14 mouse cellular contexts compared by ENCODE assay signal in genomic region chr1:182496685-182497084, GRCm38 (mm10). TPM values are rescaled to one million over a fixed set of nuclear protein-coding genes. Genes with fewer than 3 reads are reported as not detected.
DNase-seq lines count a peak whose midpoint lies in the region; ATAC-seq lines count a peak whose summit lies in the region.
"Had no signal": no experiment of that assay in that cellular context is flagged by ENCODE, and none has a peak within 500 bp of the region (broad histone marks: within the 10 kb centered on the region; RNA-seq: fewer than 3 reads in every experiment).

No protein-coding gene starts in this region.

- peak overlapping the region; percentile 72 for H3K27ac ChIP-seq in heart, embryonic 15.5 days
- H3K27ac ChIP-seq in embryonic facial prominence, embryonic 14.5 days (replicated peaks; ENCODE audit: low read depth, low read length), result no peak overlapping the region
- H3K27ac ChIP-seq: forebrain, embryonic 13.5 days; neural tube, embryonic 15.5 days had no signal

- H3K36me3 ChIP-seq in heart, embryonic 15.5 days, result peaks cover 4% of the 10 kb centered on the region; the same call in 1 of the 2 replicates
- H3K36me3 ChIP-seq in embryonic facial prominence, embryonic 14.5 days (ENCODE audit: control insufficient read depth, insufficient read depth, low read length), result peaks cover 16% of the 10 kb centered on the region

- DNase-seq in heart, postnatal 25 days (ENCODE audit: low spot score), result no peak
- peak; percentile 48 for DNase-seq in embryonic facial prominence, embryonic 14.5 days (ENCODE audit: low spot score)
- peak; percentile 69 for DNase-seq in kidney, adult 18-20 months
- peak; percentile 34 to 59 for DNase-seq in kidney, postnatal 4 days
- no peak for DNase-seq in adrenal gland, adult 18-20 months (ENCODE audit: low spot score in 2 of 2)
- no peak for DNase-seq in layer of hippocampus, adult 8-10 months (ENCODE audit: low spot score in 2 of 2)
- DNase-seq: adrenal gland, adult 8-10 months; right cerebral cortex, postnatal 25 days had no signal

- no peaks in the 10 kb centered on the region for H3K27me3 ChIP-seq in heart, embryonic 15.5 days
- no peaks in the 10 kb centered on the region for H3K27me3 ChIP-seq in embryonic facial prominence, embryonic 14.5 days (replicated peaks; ENCODE audit: control insufficient read depth, insufficient read depth, low read length)
- H3K27me3 ChIP-seq: forebrain, embryonic 13.5 days; neural tube, embryonic 15.5 days had no signal

- no peak overlapping the region for H3K9ac ChIP-seq in heart, embryonic 15.5 days
- no peak overlapping the region for H3K9ac ChIP-seq in embryonic facial prominence, embryonic 14.5 days (ENCODE audit: low read depth, low read length)
- H3K9ac ChIP-seq: forebrain, embryonic 13.5 days; neural tube, embryonic 15.5 days had no signal

- H3K4me3 ChIP-seq in heart, embryonic 15.5 days, result no peak overlapping the region
- H3K4me3 ChIP-seq in embryonic facial prominence, embryonic 14.5 days (ENCODE audit: low read depth, low read length), result no peak overlapping the region
- H3K4me3 ChIP-seq: forebrain, embryonic 13.5 days; layer of hippocampus, adult 2 months; neural tube, embryonic 15.5 days had no signal

- no peak for ATAC-seq in heart, embryonic 15.5 days (replicated peaks; ENCODE audit: insufficient number of reproducible peaks, insufficient read depth, low FRiP score, low read depth)
- no peak for ATAC-seq in embryonic facial prominence, embryonic 14.5 days (ENCODE audit: low read depth)
- no peak for ATAC-seq in erythroid progenitor cell, adult 5-6 weeks (replicated peaks; ENCODE audit: low FRiP score, poor library complexity, severe bottlenecking)
- ATAC-seq: CD4-positive, CD25-positive, alpha-beta regulatory T cell, adult 4 months; forebrain, embryonic 13.5 days had no signal

- 45% methylated on average over 6 of the region's 6 CpGs for WGBS in heart, embryonic 15.5 days
- 49% methylated on average over 6 of the region's 6 CpGs for WGBS in embryonic facial prominence, embryonic 14.5 days

- intact Hi-C loops in heart, postnatal 25 days (cut with DNase I), result no loop called here

- no peaks in the 10 kb centered on the region for H3K9me3 ChIP-seq in heart, embryonic 15.5 days (replicated peaks)
- H3K9me3 ChIP-seq in embryonic facial prominence, embryonic 14.5 days (ENCODE audit: control insufficient read depth, low read length), result no peaks in the 10 kb centered on the region
- H3K9me3 ChIP-seq: forebrain, embryonic 13.5 days; neural tube, embryonic 15.5 days had no signal

- H3K4me2 ChIP-seq in heart, embryonic 15.5 days, result no peak overlapping the region
- H3K4me2 ChIP-seq in embryonic facial prominence, embryonic 14.5 days (ENCODE audit: low read depth, low read length), result no peak overlapping the region
- H3K4me2 ChIP-seq: forebrain, embryonic 13.5 days; neural tube, embryonic 15.5 days had no signal

- peaks cover 66% of the 10 kb centered on the region for H3K4me1 ChIP-seq in heart, embryonic 15.5 days (replicated peaks)
- H3K4me1 ChIP-seq in embryonic facial prominence, embryonic 14.5 days (ENCODE audit: control insufficient read depth, insufficient read depth, low read length), result peaks cover 10% of the 10 kb centered on the region

RNA-seq across cellular contexts. Expression of gene Capn2, which starts 20.7 kb away (rescaled TPM):
- polyA plus RNA-seq in heart, embryonic 15.5 days (2015; fragmentation: Nextera tagmentation; extraction: Ambion mirVana), result 84.9 and 94.3 TPM in 2 replicates
- 10 to 100 TPM; 63.3 to 73.1 TPM for total RNA-seq in heart, postnatal 25 days (2021)
- polyA plus RNA-seq in embryonic facial prominence, embryonic 14.5 days (2014; fragmentation: Nextera tagmentation; extraction: Ambion mirVana), result 115 and 117 TPM in 2 replicates
- 100 to 1,000 TPM in 1 of 2 experiments, 10 to 100 TPM in 1; 63.1 to 122 TPM for total RNA-seq in adrenal gland, adult 18-20 months (2021)
- 15.5 and 17.2 TPM in 2 replicates for total RNA-seq in erythroid progenitor cell, adult 5-6 weeks (2015; ENCODE audit: low replicate concordance)
- 6.7 and 15.0 TPM in 2 replicates for total RNA-seq in erythroid progenitor cell, adult 5-6 weeks (2017; ENCODE audit: low replicate concordance)
- total RNA-seq in layer of hippocampus, adult 8-10 months (2022), result 10 to 100 TPM; 68.8 to 72.9 (median 71.6) TPM

Comparison
In these comparisons a context has a peak if more than half of its experiments do, and no peak if none do; other contexts are left out.
1. DNase-seq: peak in embryonic facial prominence, embryonic 14.5 days (single experiment), kidney, adult 18-20 months (single experiment) and kidney, postnatal 4 days (2 of 2); none in heart, postnatal 25 days (single experiment), adrenal gland, adult 18-20 months (0 of 2) and layer of hippocampus, adult 8-10 months (0 of 2).